Mouse (Mus musculus) limb, embryonic 12.5 days (tissue): ENCODE measurements around the gene Etnppl. TPM values are rescaled to one million over a fixed set of nuclear protein-coding genes. Genes with fewer than 3 reads are reported as not detected.

Experiments used
- ATAC-seq: fragments of 200-750 bp; cut with Nextera tagmentation; 2 replicates; pipeline ENCODE4 v1.8.0; 2017; ENCODE audit warnings: low read depth, moderate TSS enrichment; ENCODE audit not compliant: insufficient number of reproducible peaks, insufficient read depth, low FRiP score, low TSS enrichment
- H3K27ac ChIP-seq: fragments of 300-500 bp; sonication (generic); 2 replicates; pipeline ENCODE4 v1.5.1; 2016; ENCODE audit warnings: mild to moderate bottlenecking, moderate library complexity
- H3K27me3 ChIP-seq: fragments of 300-500 bp; sonication (generic); 2 replicates; pipeline ENCODE4 v1.6.1; 2016; ENCODE audit warnings: mild to moderate bottlenecking, moderate library complexity
- H3K36me3 ChIP-seq: fragments of 300-500 bp; sonication (generic); 2 replicates; pipeline ENCODE4 v1.6.1; 2016; ENCODE audit warnings: mild to moderate bottlenecking, moderate library complexity
- H3K4me1 ChIP-seq: fragments of 300-500 bp; sonication (generic); replicated peaks from 2 replicates; pipeline ENCODE4 v1.6.1; 2016
- H3K4me2 ChIP-seq: fragments of 300-500 bp; sonication (generic); 2 replicates; pipeline ENCODE4 v1.6.1; 2016; ENCODE audit warnings: mild to moderate bottlenecking, moderate library complexity
- H3K4me3 ChIP-seq: fragments of 300-500 bp; sonication (generic); replicated peaks from 2 replicates; pipeline ENCODE4 v1.5.1; 2016; ENCODE audit warnings: mild to moderate bottlenecking
- H3K9ac ChIP-seq: fragments of 300-500 bp; sonication (generic); replicated peaks from 2 replicates; pipeline ENCODE4 v1.6.1; 2016; ENCODE audit warnings: mild to moderate bottlenecking, moderate library complexity
- H3K9me3 ChIP-seq: fragments of 300-500 bp; sonication (generic); 2 replicates; pipeline ENCODE4 v1.6.1; 2016; ENCODE audit warnings: mild to moderate bottlenecking, moderate library complexity
- WGBS: fragments of 180-500 bp; shearing (Covaris S2); methylation state at CpG from one replicate; pipeline ENCODE4 v1.1.7; 2016; 5-methylcytosine and 5-hydroxymethylcytosine counted together
- polyA plus RNA-seq: library from polyadenylated mRNA; unstranded; fragments of >200 nt; fragmentation: Nextera tagmentation; extraction: Ambion mirVana; gene quantifications from 2 replicates; pipeline ENCODE4 v1.2.1, GENCODE M21; 2016

The Etnppl gene
- polyA plus RNA-seq, result 0.13 and 0.19 TPM in 2 replicates

- H3K9me3 ChIP-seq, result no peaks in the 10 kb centered on the region
- no peaks in the 10 kb centered on the region for H3K36me3 ChIP-seq
- peaks cover 18% of the 10 kb centered on the region for H3K4me1 ChIP-seq
- peak within 1 kb of the TSS; percentile 56 for H3K4me2 ChIP-seq
- no peak within 1 kb of the TSS for H3K27ac ChIP-seq
- WGBS, result 3% methylated on average over 10 of the region's 10 CpGs
- ATAC-seq, result peak; percentile 68; the same call in 1 of the 2 replicates
- H3K27me3 ChIP-seq, result peaks cover 9% of the 10 kb centered on the region
- peak within 1 kb of the TSS; percentile 38; the same call in 1 of the 2 replicates for H3K9ac ChIP-seq
- peak within 1 kb of the TSS; percentile 21 for H3K4me3 ChIP-seq
Observed at GRCm38 (mm10) chr3:130617439-130617898, at the start of gene Etnppl. Etnppl (plus strand) TSS chr3:130617448.

- H3K27me3 ChIP-seq, result no peaks in the 10 kb centered on the region
- no peak for ATAC-seq
- no peak overlapping the region for H3K9ac ChIP-seq
- WGBS, result 67% methylated on average over 16 of the region's 16 CpGs
- H3K4me2 ChIP-seq, result no peak overlapping the region
- H3K9me3 ChIP-seq, result no peaks in the 10 kb centered on the region
- 0 out of 2 replicates have a peak overlapping the region, but pooled peaks have one; percentile 23 for H3K27ac ChIP-seq
- no peak overlapping the region for H3K4me3 ChIP-seq
- 0 out of 2 replicates have a peak, but pooled peaks cover 3% of the 10 kb centered on the region for H3K36me3 ChIP-seq
- H3K4me1 ChIP-seq, result peaks cover 28% of the 10 kb centered on the region
Observed at GRCm38 (mm10) chr3:130568331-130569095, 48.7 kb upstream of the Etnppl start.

GRCm38 (mm10) chr3:130573243-130573642 is 44.0 kb upstream of the Etnppl start:
- Histone ChIP-seq H3K9ac (no peak overlapping the region), H3K36me3 (0 out of 2 replicates have a peak, but pooled peaks cover 3% of the 10 kb centered on the region), H3K4me3 (no peak overlapping the region), H3K4me1 (peaks cover 21% of the 10 kb centered on the region), H3K4me2 (no peak overlapping the region), H3K27ac (no peak overlapping the region), H3K9me3 (0 out of 2 replicates have a peak, but pooled peaks cover 3% of the 10 kb centered on the region), H3K27me3 (no peaks in the 10 kb centered on the region)
- ATAC-seq, result no peak
- 70% methylated on average over 5 of the region's 5 CpGs for WGBS

GRCm38 (mm10) chr3:130574652-130575051 is 42.6 kb upstream of the Etnppl start:
- Histone ChIP-seq H3K4me1 (peaks cover 17% of the 10 kb centered on the region), H3K9me3 (0 out of 2 replicates have a peak, but pooled peaks cover 3% of the 10 kb centered on the region), H3K9ac (no peak overlapping the region), H3K27ac (no peak overlapping the region), H3K27me3 (no peaks in the 10 kb centered on the region), H3K4me3 (no peak overlapping the region), H3K36me3 (0 out of 2 replicates have a peak, but pooled peaks cover 3% of the 10 kb centered on the region), H3K4me2 (no peak overlapping the region)
- WGBS, result 24% methylated on average over 5 of the region's 5 CpGs
- ATAC-seq, result no peak

GRCm38 (mm10) chr3:130576683-130577082 is 40.6 kb upstream of the Etnppl start:
- no peak overlapping the region for H3K27ac ChIP-seq
- H3K4me2 ChIP-seq, result no peak overlapping the region
- peaks cover 7% of the 10 kb centered on the region for H3K4me1 ChIP-seq
- H3K36me3 ChIP-seq, result no peaks in the 10 kb centered on the region
- 0 out of 2 replicates have a peak, but pooled peaks cover 3% of the 10 kb centered on the region for H3K9me3 ChIP-seq
- ATAC-seq, result no peak
- 64% methylated on average over 6 of the region's 6 CpGs for WGBS
- H3K9ac ChIP-seq, result no peak overlapping the region
- no peak overlapping the region for H3K4me3 ChIP-seq
- H3K27me3 ChIP-seq, result no peaks in the 10 kb centered on the region

- Histone ChIP-seq H3K4me1 (peaks cover 5% of the 10 kb centered on the region), H3K9me3 (0 out of 2 replicates have a peak, but pooled peaks cover 3% of the 10 kb centered on the region), H3K36me3 (no peaks in the 10 kb centered on the region), H3K4me2 (no peak overlapping the region), H3K27ac (no peak overlapping the region), H3K4me3 (no peak overlapping the region), H3K9ac (no peak overlapping the region), H3K27me3 (no peaks in the 10 kb centered on the region)
- ATAC-seq, result peak; percentile 49; the same call in 1 of the 2 replicates
- WGBS, result 31% methylated on average over 17 of the region's 17 CpGs
Observed at GRCm38 (mm10) chr3:130579501-130579900, 37.7 kb upstream of the Etnppl start.

GRCm38 (mm10) chr3:130581577-130581976 is 35.7 kb upstream of the Etnppl start:
- H3K27ac ChIP-seq, result no peak overlapping the region
- H3K36me3 ChIP-seq, result no peaks in the 10 kb centered on the region
- peaks cover 5% of the 10 kb centered on the region for H3K4me1 ChIP-seq
- no peaks in the 10 kb centered on the region for H3K27me3 ChIP-seq
- 0 out of 2 replicates have a peak, but pooled peaks cover 2% of the 10 kb centered on the region for H3K9me3 ChIP-seq
- H3K9ac ChIP-seq, result no peak overlapping the region
- WGBS, result 82% methylated on average over 2 of the region's 2 CpGs
- H3K4me2 ChIP-seq, result no peak overlapping the region
- H3K4me3 ChIP-seq, result no peak overlapping the region
- ATAC-seq, result no peak

- H3K27ac ChIP-seq, result no peak overlapping the region
- H3K4me1 ChIP-seq, result peaks cover 7% of the 10 kb centered on the region
- no peak overlapping the region for H3K9ac ChIP-seq
- no peak overlapping the region for H3K4me3 ChIP-seq
- WGBS, result 79% methylated on average over 13 of the region's 13 CpGs
- no peaks in the 10 kb centered on the region for H3K9me3 ChIP-seq
- H3K27me3 ChIP-seq, result no peaks in the 10 kb centered on the region
- H3K4me2 ChIP-seq, result no peak overlapping the region
- H3K36me3 ChIP-seq, result no peaks in the 10 kb centered on the region
- ATAC-seq, result no peak
Observed at GRCm38 (mm10) chr3:130582903-130583664, 34.2 kb upstream of the Etnppl start.

GRCm38 (mm10) chr3:130584007-130584406 is 33.2 kb upstream of the Etnppl start:
- Histone ChIP-seq H3K4me3 (no peak overlapping the region), H3K27ac (no peak overlapping the region), H3K4me1 (peaks cover 7% of the 10 kb centered on the region), H3K9me3 (no peaks in the 10 kb centered on the region), H3K9ac (no peak overlapping the region), H3K4me2 (no peak overlapping the region), H3K27me3 (no peaks in the 10 kb centered on the region), H3K36me3 (no peaks in the 10 kb centered on the region)
- ATAC-seq, result no peak
- WGBS, result 85% methylated on average over 7 of the region's 7 CpGs

GRCm38 (mm10) chr3:130595050-130595449 is 22.2 kb upstream of the Etnppl start:
- Histone ChIP-seq H3K9ac (no peak overlapping the region), H3K4me3 (no peak overlapping the region), H3K27me3 (no peaks in the 10 kb centered on the region), H3K4me1 (no peaks in the 10 kb centered on the region; the same call in 1 of the 2 replicates), H3K27ac (no peak overlapping the region), H3K4me2 (no peak overlapping the region), H3K36me3 (no peaks in the 10 kb centered on the region), H3K9me3 (no peaks in the 10 kb centered on the region)
- ATAC-seq, result no peak
- WGBS, result 86% methylated on average over 8 of the region's 8 CpGs

- no peak for ATAC-seq
Observed at GRCm38 (mm10) chr3:130601491-130601890, 15.8 kb upstream of the Etnppl start.

More at GRCm38 (mm10) chr3:130601491-130601890, 15.8 kb upstream of the Etnppl start:
- H3K27ac ChIP-seq, result no peak overlapping the region
- H3K27me3 ChIP-seq, result no peaks in the 10 kb centered on the region
- no peaks in the 10 kb centered on the region for H3K9me3 ChIP-seq
- no peaks in the 10 kb centered on the region for H3K36me3 ChIP-seq
- no peak overlapping the region for H3K9ac ChIP-seq
- no peak overlapping the region for H3K4me2 ChIP-seq
- H3K4me3 ChIP-seq, result no peak overlapping the region
- 78% methylated on average over 10 of the region's 10 CpGs for WGBS
- no peaks in the 10 kb centered on the region for H3K4me1 ChIP-seq
